Mouse (Mus musculus): ENCODE data around the gene Mgp.
A peak's percentile ranks its signal among the peaks of the same experiment; 100 is the strongest.

Gene Mgp

GRCm38 (mm10) chr6:136875670-136876069 lies at the start of gene Mgp:
TSS of gene Mgp (minus strand) at chr6:136875823.
- no peak for DNase-seq (ENCODE audit: low spot score in 2 of 2)

GRCm38 (mm10) chr6:136925049-136925448 lies 49.4 kb upstream of the Mgp start:
- no peak for DNase-seq (ENCODE audit: low spot score in 2 of 2)

DNA sequence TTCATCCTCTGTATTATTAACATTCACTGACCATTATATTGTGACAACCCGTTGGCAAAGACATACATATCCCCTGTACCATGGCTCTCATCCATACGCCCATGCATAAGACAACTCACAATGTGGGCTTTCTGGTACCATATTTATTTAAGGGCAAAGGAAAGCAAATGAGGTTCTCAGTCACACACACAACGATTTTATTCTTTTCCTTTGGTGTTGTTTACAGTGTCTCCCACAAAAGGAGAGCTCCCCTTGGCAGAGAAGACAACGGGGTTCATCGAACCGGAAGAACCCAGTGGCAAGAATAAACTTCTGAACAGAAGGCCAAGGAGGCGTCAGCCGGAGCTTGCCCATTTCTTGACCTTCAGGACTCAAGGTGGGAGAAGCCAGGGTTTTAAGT lies 47.9 kb upstream of the Mgp start, which contains the start of gene Pde6h:
Gene Pde6h (plus strand): TSS at position 301 of the 400 bp plus-strand sequence.
- no peak for DNase-seq (ENCODE audit: low spot score in 2 of 2)

DNA sequence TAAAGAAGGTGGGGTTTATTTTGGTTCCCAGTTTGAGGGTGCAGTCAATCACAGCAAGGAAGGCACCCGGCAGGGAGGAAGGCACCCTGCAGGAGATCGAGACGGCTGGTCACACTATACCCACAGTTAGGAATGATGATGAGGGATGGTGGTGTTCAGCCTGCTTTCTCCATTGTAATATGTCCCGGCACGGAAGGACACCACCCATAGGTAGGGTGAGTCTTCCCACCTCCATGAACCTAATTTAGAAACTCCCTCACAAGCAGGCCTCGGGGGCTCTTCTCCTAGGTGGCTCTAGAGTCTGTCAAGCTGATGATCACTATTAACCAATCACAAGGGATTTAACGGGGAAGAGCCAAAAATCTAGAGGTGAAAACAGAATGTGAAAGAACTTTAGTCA lies 47.2 kb upstream of the Mgp start:
- DNase-seq (ENCODE audit: low spot score in 2 of 2): no peak

GRCm38 (mm10) chr6:136922080-136922479 lies 46.5 kb upstream of the Mgp start, which contains the start of gene Erp27:
TSS of gene Erp27 (minus strand) at chr6:136922180.
- no peak for DNase-seq (ENCODE audit: low spot score in 2 of 2)

DNA sequence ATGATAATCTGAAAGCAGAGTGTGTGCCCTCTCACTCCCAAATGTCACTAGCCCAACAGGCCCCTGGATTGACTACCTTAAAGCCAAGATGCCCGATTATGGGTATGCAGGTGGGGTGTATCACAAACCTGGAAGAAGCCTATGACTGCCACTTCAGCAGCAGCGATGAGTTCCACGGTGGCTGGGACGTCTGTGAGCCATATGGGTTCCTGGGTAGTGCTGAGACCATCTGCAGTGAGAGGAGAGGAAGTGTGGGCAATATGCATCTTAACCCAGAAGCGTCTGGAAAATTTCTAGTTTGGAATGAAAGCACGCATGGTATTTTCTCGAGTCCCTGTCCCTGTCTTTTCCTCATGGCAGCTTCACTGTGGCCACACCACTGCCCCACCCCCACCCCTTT lies 46.0 kb upstream of the Mgp start:
- no peak for DNase-seq (ENCODE audit: low spot score in 2 of 2)

DNA sequence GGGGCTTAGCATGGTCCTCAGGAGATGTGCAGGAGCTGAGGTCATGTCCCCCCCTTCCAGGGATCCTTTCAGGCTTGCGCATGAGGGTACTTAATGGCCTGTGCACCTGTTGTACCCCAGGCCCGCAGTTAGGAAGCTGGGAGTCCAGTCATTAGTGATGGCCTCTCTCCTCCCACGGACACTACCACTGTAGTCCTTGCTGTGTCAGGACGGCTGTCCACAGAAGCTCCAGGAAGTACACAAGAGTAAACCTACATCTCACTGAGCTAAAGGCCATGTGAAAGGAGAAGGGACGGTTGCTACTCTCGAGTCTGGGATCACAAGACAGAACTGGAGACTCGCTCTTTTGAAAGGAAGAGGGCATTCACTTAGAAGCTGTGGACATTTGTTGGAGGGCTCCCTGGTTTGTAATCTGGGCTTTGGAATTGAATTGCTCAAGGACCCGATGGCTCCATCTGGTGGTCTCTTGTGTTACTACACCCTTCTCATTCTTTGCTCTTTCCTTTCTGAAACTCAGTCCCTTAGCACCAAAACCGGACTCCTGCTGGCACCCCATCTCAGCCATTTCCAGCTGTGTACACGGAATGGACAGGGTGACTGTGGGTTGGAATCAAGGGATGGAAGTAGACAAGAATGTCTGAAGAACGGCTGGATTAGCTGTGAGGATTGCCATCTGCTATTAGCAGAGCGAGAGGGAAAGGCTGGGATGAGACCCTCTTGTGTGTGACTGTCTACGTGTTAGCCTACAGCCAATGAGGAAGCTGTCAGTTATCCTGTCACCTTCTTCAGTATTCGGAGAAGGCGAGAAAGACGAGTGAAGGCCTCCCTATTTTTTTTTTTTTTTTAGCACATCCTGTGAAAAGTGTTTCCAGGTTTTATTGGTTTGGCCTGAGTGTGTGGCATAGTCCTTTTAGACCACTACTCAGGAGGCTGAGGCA lies 45.0 kb upstream of the Mgp start:
- DNase-seq (ENCODE audit: low spot score in 2 of 2): peak; percentile 62 to 88

- no peak for DNase-seq (ENCODE audit: low spot score in 2 of 2)
Measured at GRCm38 (mm10) chr6:136917885-136918284, 42.3 kb upstream of the Mgp start.

DNA sequence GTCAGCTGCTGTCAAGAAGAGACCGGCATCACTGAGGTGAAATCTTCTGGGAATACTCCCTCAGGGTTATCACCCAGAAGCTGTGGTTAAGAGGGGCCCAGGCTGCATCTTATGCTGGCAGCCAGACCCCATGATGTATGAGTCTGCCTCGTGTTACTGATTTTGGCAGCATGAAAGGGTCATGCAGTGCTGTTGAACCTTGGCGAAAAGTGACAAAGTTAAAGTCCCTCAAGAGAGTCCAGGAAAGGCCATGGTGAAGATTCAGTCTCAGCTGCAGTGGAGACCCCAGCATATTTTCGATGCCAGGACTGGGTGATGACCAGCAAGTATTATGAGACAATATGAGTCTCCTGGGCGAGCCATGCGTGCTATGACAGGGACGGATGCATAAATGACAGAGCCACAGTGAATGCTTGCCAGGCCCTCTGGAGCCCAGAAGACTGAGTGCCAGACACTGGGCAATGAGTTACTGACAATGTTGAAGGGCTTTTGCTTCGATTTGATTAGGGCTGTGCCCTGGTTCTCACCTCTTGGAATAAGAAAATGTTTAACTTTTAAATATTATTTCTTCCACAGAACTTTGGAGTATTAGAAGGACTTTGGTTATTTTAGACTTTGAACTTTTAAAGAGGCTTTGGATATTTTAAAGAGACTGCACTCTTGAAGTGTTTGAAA lies 40.2 kb upstream of the Mgp start:
- DNase-seq (ENCODE audit: low spot score in 2 of 2): no peak

GRCm38 (mm10) chr6:136914234-136914633 lies 38.6 kb upstream of the Mgp start:
- no peak for DNase-seq (ENCODE audit: low spot score in 2 of 2)

DNA sequence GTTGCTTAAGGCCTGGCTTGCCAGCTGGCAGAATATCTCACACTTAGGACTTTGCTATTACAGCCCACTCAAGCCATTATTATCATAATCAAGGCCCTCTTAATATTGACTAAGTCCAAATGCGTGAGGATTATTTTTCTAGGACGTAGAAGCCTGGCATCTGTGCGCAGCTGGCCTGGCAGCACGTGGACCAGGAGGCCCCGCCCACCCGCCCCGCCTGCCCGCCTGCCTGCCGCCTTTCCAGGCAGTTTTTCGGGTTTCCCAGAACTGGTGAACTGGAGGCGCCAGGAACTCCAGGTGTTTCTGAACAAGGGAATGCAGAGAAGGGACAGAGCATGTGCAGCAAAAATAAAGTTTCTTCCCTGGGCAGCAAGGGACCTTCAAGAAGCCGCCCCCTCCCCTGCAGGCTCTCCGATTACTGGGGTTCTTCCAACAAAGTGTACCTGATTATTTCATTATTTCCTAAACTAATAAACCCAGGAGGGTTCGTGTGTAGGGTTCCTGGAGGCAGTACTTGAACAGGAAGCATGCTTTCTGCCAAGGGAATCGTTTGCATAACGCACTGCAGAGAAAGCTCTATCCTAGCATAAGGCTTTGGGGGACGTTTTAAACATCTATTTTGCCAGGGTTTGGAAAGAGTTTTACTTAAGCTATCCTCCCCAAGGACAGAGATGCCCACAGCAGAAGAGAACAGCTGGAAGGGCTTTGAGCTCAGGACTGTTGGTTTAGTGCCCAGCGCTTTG lies 37.9 kb upstream of the Mgp start:
- DNase-seq (ENCODE audit: low spot score in 2 of 2): no peak

- DNase-seq (ENCODE audit: low spot score in 2 of 2): no peak
Measured at GRCm38 (mm10) chr6:136912751-136913265, 37.2 kb upstream of the Mgp start.

DNA sequence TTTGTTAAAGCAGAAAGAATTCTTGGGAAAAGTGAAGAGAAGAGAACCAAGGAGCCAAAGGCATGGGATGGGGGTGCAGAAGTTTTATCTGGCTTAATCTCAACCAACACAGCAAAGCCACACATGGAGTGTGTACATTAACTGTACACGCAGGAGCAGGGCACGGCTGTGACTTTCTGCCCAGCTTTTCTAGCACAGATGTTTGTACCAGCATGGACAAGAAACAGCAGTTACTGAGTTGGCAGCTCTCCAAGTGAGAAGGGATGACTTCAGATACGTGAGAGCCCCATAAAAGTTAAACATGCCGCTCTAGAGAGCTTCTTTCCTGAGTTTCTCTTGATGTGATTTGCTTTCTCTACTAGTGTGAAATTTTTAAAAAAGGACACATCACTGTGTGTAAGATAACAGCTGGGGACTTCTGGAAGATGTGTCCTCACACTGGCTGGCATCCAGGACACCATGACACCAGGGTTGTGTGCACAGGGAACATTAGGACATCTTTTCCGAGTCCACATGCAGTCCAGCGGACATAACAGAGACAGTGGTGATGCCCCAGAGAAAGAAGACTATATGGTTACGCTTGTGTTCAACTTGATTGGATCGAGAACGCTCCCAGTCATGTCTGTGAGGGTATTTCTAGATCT lies 34.7 kb upstream of the Mgp start:
- no peak for DNase-seq (ENCODE audit: low spot score in 2 of 2)

- no peak for DNase-seq (ENCODE audit: low spot score in 2 of 2)
Measured at GRCm38 (mm10) chr6:136906937-136907293, 31.3 kb upstream of the Mgp start.

DNA sequence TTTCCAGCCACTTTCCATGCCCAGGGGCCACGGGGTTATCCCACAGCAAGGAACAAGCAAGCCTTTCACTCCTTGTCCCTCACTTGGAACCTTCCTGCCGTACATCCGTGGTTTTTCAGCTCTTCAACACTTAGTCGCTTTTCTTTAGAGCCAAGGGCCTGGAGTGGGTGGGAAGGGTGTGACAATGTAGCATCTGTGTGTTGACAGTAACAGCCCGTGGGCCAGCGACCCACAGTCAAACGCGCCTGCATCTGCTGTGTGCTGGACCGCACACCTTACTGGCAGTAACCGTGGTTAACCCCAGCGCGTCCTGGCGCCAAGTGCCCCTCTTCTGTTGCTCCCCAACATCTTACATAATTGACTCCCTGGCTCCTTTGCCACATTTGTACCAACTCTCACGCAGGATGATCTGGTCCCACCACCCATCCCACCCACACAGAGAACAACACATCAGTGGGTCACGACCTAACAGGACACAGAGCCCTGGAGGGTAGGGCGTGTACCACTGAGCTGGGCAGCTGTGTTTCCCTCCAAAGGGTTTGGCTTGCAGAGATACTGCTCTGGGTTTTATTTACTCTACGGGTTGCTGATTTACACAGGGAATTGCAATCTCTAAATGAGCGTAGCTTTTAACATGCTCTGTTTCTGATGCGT lies 30.8 kb upstream of the Mgp start:
- no peak for DNase-seq (ENCODE audit: low spot score in 2 of 2)

DNA sequence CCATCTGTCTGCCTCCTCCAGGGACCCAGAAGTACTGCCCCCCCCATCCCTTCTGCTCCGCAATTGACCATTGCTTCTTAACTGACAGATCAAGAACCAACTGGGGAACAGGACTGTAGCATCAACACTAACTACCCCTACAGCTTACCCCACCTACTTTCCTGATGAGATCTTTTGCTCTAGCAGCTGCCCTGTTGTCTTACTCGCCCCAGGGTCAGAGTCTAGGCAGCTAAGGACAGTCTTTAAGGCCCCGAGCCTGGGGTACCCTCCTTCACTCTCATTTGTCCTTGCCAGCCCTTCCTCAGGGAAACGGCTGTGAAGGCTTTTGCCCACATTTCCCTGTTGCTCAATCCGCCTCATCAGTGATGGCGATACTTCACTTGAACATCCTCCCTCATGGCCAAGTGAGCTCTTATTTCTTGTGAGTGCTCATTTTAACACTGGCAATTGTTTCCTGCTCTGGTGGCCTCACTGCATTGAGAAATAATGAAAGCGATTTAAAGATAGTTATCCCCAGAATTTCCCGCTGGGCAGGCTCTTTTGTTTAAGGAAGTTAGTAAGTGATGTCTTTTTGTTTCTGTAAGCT lies 28.4 kb upstream of the Mgp start:
- no peak for DNase-seq (ENCODE audit: low spot score in 2 of 2)

DNA sequence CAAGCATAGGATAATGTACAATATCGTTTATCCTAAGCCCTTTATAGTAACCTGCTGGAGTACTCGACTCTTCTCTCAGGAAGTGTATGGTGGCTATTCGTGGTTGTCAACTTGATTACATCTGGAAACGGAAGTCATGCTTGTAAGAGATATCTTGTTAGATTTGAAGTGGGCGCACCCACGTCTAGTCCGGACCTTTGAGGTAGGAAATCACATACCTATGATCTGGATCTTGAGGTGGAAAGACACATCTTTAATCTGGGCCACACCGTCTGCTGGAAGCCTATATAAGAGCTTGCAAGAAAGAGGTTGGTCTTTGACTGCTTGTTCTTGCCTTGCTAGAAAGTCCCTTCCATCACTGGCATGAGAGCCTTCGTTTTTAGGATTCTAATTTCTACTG lies 26.9 kb upstream of the Mgp start:
- no peak for DNase-seq (ENCODE audit: low spot score in 2 of 2)

DNA sequence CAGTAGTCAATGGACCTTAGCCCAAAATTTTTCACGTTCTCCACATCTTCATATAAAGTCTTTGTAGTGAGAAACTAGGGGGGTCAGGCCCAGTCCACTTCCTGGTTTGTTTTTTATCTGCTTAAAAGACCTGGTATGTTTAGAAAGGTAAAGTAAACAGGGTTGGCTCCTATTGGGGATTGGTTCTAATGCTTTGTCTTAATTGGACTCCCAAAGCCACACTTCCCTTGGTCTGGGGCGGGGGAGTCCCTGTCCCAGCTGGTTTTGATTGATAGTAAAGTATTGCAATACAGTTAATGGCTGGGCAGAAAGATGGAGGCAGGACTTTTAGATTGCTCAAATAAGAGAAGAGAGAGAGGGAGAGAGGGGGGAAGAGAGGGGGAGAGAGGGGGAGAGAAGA lies 25.4 kb upstream of the Mgp start:
- DNase-seq (ENCODE audit: low spot score in 2 of 2): no peak

- DNase-seq (ENCODE audit: low spot score in 2 of 2): no peak
Measured at GRCm38 (mm10) chr6:136900369-136901009, 24.9 kb upstream of the Mgp start.

DNA sequence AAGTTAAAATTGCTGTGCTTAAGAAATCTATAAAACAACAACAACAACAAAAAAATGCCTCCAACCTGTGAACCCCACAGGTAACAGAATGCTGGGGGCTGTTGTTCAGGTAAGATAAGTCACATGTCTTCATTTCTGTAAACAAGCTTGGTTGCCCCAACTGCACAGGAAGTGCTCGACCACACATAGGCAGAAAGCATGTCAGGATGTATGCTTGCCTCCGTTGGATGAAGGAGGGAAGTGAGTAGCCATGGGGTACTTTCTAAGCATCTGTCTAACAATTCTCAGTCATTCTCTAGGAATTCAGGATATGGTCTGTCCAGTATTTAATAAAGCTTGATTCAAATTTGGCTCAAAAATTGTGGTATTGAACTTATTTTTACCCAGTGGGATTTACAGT lies 23.3 kb upstream of the Mgp start:
- DNase-seq (ENCODE audit: low spot score in 2 of 2): no peak
